Mouse (Mus musculus): ENCODE data around the gene 4933402D24Rik. TPM values are rescaled to one million over a fixed set of nuclear protein-coding genes. Genes with fewer than 3 reads are reported as not detected.
A peak's percentile ranks its signal among the peaks of the same experiment; 100 is the strongest.

Gene 4933402D24Rik
- polyA plus RNA-seq, 1 experiment: not detected

DNA sequence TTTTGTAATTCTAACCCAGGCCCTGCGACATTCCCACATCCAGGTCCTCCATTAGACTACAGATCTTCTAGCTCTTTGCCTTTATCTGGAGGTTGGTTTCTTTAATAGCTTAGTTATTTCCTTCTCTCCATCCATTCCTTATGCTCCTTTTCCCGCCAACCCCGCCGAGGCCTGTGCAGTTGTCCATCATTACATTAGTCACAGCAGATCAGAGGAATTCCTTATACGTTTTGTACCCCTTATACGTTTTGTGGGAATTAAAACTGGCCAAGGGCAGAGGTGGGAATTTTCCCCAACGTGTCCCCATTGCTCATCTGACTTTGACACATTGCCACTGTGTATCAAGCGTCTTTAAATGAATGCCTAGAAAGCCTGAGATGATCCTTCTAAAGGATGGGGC, 39.3 kb downstream of the 4933402D24Rik start:
- peak overlapping the region; percentile 66; the same call in 1 of the 2 replicates for H3K4me3 ChIP-seq (ENCODE audit: control insufficient read depth, insufficient read depth, low read length)
- no peaks in the 10 kb centered on the region for H3K27me3 ChIP-seq (ENCODE audit: control insufficient read depth, insufficient read depth, low read length)
- H3K27ac ChIP-seq (ENCODE audit: control insufficient read depth, insufficient read depth, low read length): no peak overlapping the region
- peak; percentile 5 for DNase-seq
- TF ChIP-seq POLR2A (IDR thresholded peaks at IDR 0.05; ENCODE audit: control insufficient read depth, extremely low read depth, insufficient read depth, low read length, poor library complexity) (no peak), CTCF (IDR thresholded peaks at IDR 0.05; ENCODE audit: borderline replicate concordance, control insufficient read depth, extremely low read depth, insufficient read depth, low read length, poor library complexity) (no peak)
- H3K36me3 ChIP-seq (ENCODE audit: control insufficient read depth, insufficient read depth, low read length): no peaks in the 10 kb centered on the region
- H3K4me1 ChIP-seq (replicated peaks; ENCODE audit: control insufficient read depth, insufficient read depth, low read length): peaks cover 3% of the 10 kb centered on the region
- WGBS: 76% methylated on average over 8 of the region's 8 CpGs

DNA sequence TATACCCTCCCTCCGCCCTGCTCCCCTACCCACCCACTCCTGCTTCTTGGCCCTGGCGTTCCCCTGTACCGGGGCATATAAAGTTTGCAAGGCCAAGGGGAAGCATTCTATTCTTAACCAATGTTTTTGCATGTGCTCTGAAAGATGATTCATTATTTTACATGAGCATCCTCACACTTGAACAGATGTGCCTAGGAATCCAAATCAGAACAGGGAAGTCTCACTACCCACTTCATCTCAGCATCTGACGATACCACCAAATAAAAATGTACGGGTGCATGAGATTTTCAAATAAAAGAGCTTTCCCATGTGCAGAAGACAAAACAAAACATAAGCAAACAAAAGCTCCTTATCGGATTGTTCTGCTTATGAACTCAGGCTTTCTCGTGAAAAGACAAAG, 48.9 kb downstream of the 4933402D24Rik start:
- Histone ChIP-seq H3K4me3 (ENCODE audit: control insufficient read depth, insufficient read depth, low read length) (no peak overlapping the region), H3K27ac (ENCODE audit: control insufficient read depth, insufficient read depth, low read length) (no peak overlapping the region), H3K27me3 (ENCODE audit: control insufficient read depth, insufficient read depth, low read length) (no peaks in the 10 kb centered on the region), H3K36me3 (ENCODE audit: control insufficient read depth, insufficient read depth, low read length) (no peaks in the 10 kb centered on the region), H3K4me1 (replicated peaks; ENCODE audit: control insufficient read depth, insufficient read depth, low read length) (no peaks in the 10 kb centered on the region)
- no peak for DNase-seq
- 83% methylated on average over 7 of the region's 7 CpGs for WGBS
- no peak for TF ChIP-seq POLR2A (IDR thresholded peaks at IDR 0.05; ENCODE audit: control insufficient read depth, extremely low read depth, insufficient read depth, low read length, poor library complexity)
- no peak for TF ChIP-seq CTCF (IDR thresholded peaks at IDR 0.05; ENCODE audit: borderline replicate concordance, control insufficient read depth, extremely low read depth, insufficient read depth, low read length, poor library complexity)

DNA sequence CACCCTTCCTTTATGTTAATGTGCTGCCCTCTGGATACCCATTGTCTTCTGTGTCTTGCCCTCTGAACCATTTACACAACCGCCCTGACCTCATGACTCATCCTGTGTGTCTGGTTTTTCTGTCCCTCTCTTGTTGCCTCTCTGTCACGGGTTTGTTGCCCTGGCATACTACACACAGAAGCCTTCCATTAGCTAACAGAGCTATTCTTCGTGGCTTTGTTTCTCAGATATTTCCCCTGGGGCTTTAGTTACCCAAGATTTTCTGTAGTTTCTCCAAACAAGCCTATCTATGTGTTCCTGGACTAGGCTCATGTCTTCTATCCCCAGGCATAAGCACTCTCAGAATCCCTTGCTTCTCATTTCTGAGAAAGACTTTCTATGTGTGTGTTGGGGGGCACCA, 60.2 kb downstream of the 4933402D24Rik start:
- Histone ChIP-seq H3K27ac (ENCODE audit: control insufficient read depth, insufficient read depth, low read length) (no peak overlapping the region), H3K4me1 (replicated peaks; ENCODE audit: control insufficient read depth, insufficient read depth, low read length) (no peaks in the 10 kb centered on the region), H3K27me3 (ENCODE audit: control insufficient read depth, insufficient read depth, low read length) (no peaks in the 10 kb centered on the region), H3K36me3 (ENCODE audit: control insufficient read depth, insufficient read depth, low read length) (no peaks in the 10 kb centered on the region), H3K4me3 (ENCODE audit: control insufficient read depth, insufficient read depth, low read length) (no peak overlapping the region)
- 78% methylated on average over 3 of the region's 3 CpGs for WGBS
- TF ChIP-seq POLR2A (IDR thresholded peaks at IDR 0.05; ENCODE audit: control insufficient read depth, extremely low read depth, insufficient read depth, low read length, poor library complexity) (no peak), CTCF (IDR thresholded peaks at IDR 0.05; ENCODE audit: borderline replicate concordance, control insufficient read depth, extremely low read depth, insufficient read depth, low read length, poor library complexity) (no peak)
- DNase-seq: no peak

DNA sequence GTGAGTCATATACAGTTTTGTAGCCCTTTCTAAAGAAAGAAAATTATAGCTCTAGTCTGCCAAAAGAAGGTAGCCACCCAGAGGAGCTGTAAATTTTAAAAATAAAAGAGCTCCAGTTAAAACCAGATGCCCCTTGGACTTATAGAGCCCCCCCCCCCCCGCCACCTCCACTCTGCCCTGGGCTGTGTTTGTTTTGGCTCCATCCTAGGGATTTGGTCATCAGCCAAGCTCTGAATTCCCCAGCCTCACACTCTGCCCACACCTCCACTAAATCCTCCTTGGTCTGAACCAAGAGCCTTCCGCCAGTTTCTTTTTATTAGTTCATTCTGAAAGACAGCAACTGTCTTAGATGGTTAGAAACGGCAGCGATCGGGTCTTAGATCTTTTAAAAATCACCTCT, 63.3 kb downstream of the 4933402D24Rik start:
- no peak for TF ChIP-seq POLR2A (IDR thresholded peaks at IDR 0.05; ENCODE audit: control insufficient read depth, extremely low read depth, insufficient read depth, low read length, poor library complexity)
- no peak for TF ChIP-seq CTCF (IDR thresholded peaks at IDR 0.05; ENCODE audit: borderline replicate concordance, control insufficient read depth, extremely low read depth, insufficient read depth, low read length, poor library complexity)
- Histone ChIP-seq H3K4me3 (ENCODE audit: control insufficient read depth, insufficient read depth, low read length) (no peak overlapping the region), H3K27me3 (ENCODE audit: control insufficient read depth, insufficient read depth, low read length) (no peaks in the 10 kb centered on the region), H3K36me3 (ENCODE audit: control insufficient read depth, insufficient read depth, low read length) (no peaks in the 10 kb centered on the region), H3K27ac (ENCODE audit: control insufficient read depth, insufficient read depth, low read length) (no peak overlapping the region), H3K4me1 (replicated peaks; ENCODE audit: control insufficient read depth, insufficient read depth, low read length) (no peaks in the 10 kb centered on the region)
- WGBS: 93% methylated on average over 5 of the region's 5 CpGs
- DNase-seq: no peak

Other genes starting within 250 kb of the 4933402D24Rik start
- not detected in 2 replicates for gene Gm39653, start 153.3 kb downstream of the 4933402D24Rik start, polyA plus RNA-seq (2012; rRNA removed)
- gene Dytn, start 82.3 kb downstream of the 4933402D24Rik start, polyA plus RNA-seq (2012; rRNA removed): not detected in 2 replicates
- gene Mdh1b, start 38.9 kb downstream of the 4933402D24Rik start, polyA plus RNA-seq (2012; rRNA removed): not detected in 2 replicates
- 3.1 and 5.3 TPM in 2 replicates for gene Fastkd2, start 38.7 kb downstream of the 4933402D24Rik start, polyA plus RNA-seq (2012; rRNA removed)

Data from thymus, adult 2 months (tissue).